Mouse (Mus musculus) ES-Bruce4 (cell line): ENCODE results near the gene Csmd2. TPM values are rescaled to one million over a fixed set of nuclear protein-coding genes. Genes with fewer than 3 reads are reported as not detected.

Source experiments
- H3K27ac ChIP-seq: 2 replicates; pipeline ENCODE4 v1.5.1; 2012; ENCODE audit warnings: low read length, inconsistent platforms; ENCODE audit not compliant: insufficient read depth
- H3K27me3 ChIP-seq: 2 replicates; pipeline ENCODE4 v1.6.1; 2012; ENCODE audit warnings: mild to moderate bottlenecking, low read length, inconsistent platforms; ENCODE audit not compliant: control insufficient read depth, poor library complexity, insufficient read depth, severe bottlenecking
- H3K36me3 ChIP-seq: 2 replicates; pipeline ENCODE4 v1.6.1; 2012; ENCODE audit warnings: inconsistent platforms, mild to moderate bottlenecking, low read length, moderate library complexity; ENCODE audit not compliant: control insufficient read depth, poor library complexity, insufficient read depth, severe bottlenecking
- H3K4me1 ChIP-seq: one replicate; pipeline ENCODE4 v1.8.1; 2011; ENCODE audit warnings: low read length; ENCODE audit not compliant: control insufficient read depth, insufficient read depth
- H3K4me3 ChIP-seq: 2 replicates; pipeline ENCODE4 v1.5.1; 2011; ENCODE audit warnings: low read depth, mild to moderate bottlenecking, low read length
- H3K9ac ChIP-seq: 2 replicates; pipeline ENCODE4 v1.6.1; 2012; ENCODE audit warnings: low read depth, mild to moderate bottlenecking, inconsistent platforms; ENCODE audit not compliant: poor library complexity, severe bottlenecking
- H3K9me3 ChIP-seq: replicated peaks from 2 replicates; pipeline ENCODE4 v1.6.1; 2012; ENCODE audit warnings: mild to moderate bottlenecking, low read length, inconsistent platforms; ENCODE audit not compliant: control insufficient read depth, poor library complexity, insufficient read depth, severe bottlenecking
- CTCF ChIP-seq: IDR thresholded peaks from one replicate; pipeline ENCODE4 v1.8.1; 2011; ENCODE audit warnings: low read depth, low read length
- EP300 ChIP-seq: IDR thresholded peaks from 2 replicates; pipeline ENCODE4 v1.6.1; 2011; ENCODE audit warnings: low read depth, low read length; ENCODE audit not compliant: insufficient read depth
- POLR2A ChIP-seq: IDR thresholded peaks from one replicate; pipeline ENCODE4 v1.8.1; 2011; ENCODE audit warnings: low read length; ENCODE audit not compliant: insufficient read depth
- polyA plus RNA-seq: library from polyadenylated mRNA; stranded (reverse); fragments of >200 nt; gene quantifications from 2 replicates; pipeline ENCODE4 v1.2.4, GENCODE M21; 2011; ENCODE audit warnings: low read depth; ENCODE audit not compliant: missing spikeins, insufficient read depth, insufficient read length

Csmd2 gene
- polyA plus RNA-seq, 1 experiment: 4.0 TPM

GRCm38 (mm10) chr4:128179581-128179980 lies 191.9 kb downstream of the Csmd2 start:
- Histone ChIP-seq H3K27me3 (no peaks in the 10 kb centered on the region), H3K4me1 (no peaks in the 10 kb centered on the region), H3K27ac (no peak overlapping the region), H3K9me3 (no peaks in the 10 kb centered on the region), H3K9ac (no peak overlapping the region), H3K36me3 (no peaks in the 10 kb centered on the region), H3K4me3 (no peak overlapping the region)
- no peak for TF ChIP-seq POLR2A
- TF ChIP-seq CTCF: no peak
- no peak for TF ChIP-seq EP300

GRCm38 (mm10) chr4:128184747-128185146 lies 197.1 kb downstream of the Csmd2 start:
- no peak overlapping the region for H3K4me3 ChIP-seq
- no peak overlapping the region for H3K9ac ChIP-seq
- no peaks in the 10 kb centered on the region for H3K4me1 ChIP-seq
- no peaks in the 10 kb centered on the region for H3K9me3 ChIP-seq
- no peaks in the 10 kb centered on the region for H3K36me3 ChIP-seq
- no peak for TF ChIP-seq CTCF
- no peak for TF ChIP-seq POLR2A
- no peak for TF ChIP-seq EP300
- H3K27ac ChIP-seq: no peak overlapping the region
- no peaks in the 10 kb centered on the region for H3K27me3 ChIP-seq

- Histone ChIP-seq H3K36me3 (no peaks in the 10 kb centered on the region), H3K4me3 (no peak overlapping the region), H3K27me3 (no peaks in the 10 kb centered on the region), H3K27ac (no peak overlapping the region), H3K9me3 (no peaks in the 10 kb centered on the region), H3K4me1 (no peaks in the 10 kb centered on the region), H3K9ac (no peak overlapping the region)
- no peak for TF ChIP-seq EP300
- TF ChIP-seq POLR2A: no peak
- TF ChIP-seq CTCF: no peak
These were observed 206.8 kb downstream of the Csmd2 start for GRCm38 (mm10) chr4:128194454-128194853.

GRCm38 (mm10) chr4:128217991-128218595 lies 230.4 kb downstream of the Csmd2 start:
- H3K9ac ChIP-seq: no peak overlapping the region

GRCm38 (mm10) chr4:128224453-128224852 lies 236.8 kb downstream of the Csmd2 start:
- Histone ChIP-seq H3K27ac (no peak overlapping the region), H3K4me3 (no peak overlapping the region), H3K9ac (no peak overlapping the region), H3K9me3 (no peaks in the 10 kb centered on the region), H3K27me3 (no peaks in the 10 kb centered on the region), H3K4me1 (no peaks in the 10 kb centered on the region), H3K36me3 (no peaks in the 10 kb centered on the region)
- no peak for TF ChIP-seq EP300
- TF ChIP-seq POLR2A: no peak
- no peak for TF ChIP-seq CTCF

More at GRCm38 (mm10) chr4:128217991-128218595, 230.4 kb downstream of the Csmd2 start:
- no peaks in the 10 kb centered on the region for H3K36me3 ChIP-seq
- H3K4me3 ChIP-seq: no peak overlapping the region
- no peak overlapping the region for H3K27ac ChIP-seq
- no peaks in the 10 kb centered on the region for H3K9me3 ChIP-seq
- TF ChIP-seq CTCF (no peak), POLR2A (no peak), EP300 (no peak)
- H3K4me1 ChIP-seq: no peaks in the 10 kb centered on the region
- H3K27me3 ChIP-seq: no peaks in the 10 kb centered on the region

GRCm38 (mm10) chr4:128227377-128228316 lies 240.0 kb downstream of the Csmd2 start:
- H3K27ac ChIP-seq: no peak overlapping the region

More at GRCm38 (mm10) chr4:128227377-128228316, 240.0 kb downstream of the Csmd2 start:
- Histone ChIP-seq H3K9ac (no peak overlapping the region), H3K27me3 (no peaks in the 10 kb centered on the region), H3K9me3 (no peaks in the 10 kb centered on the region), H3K4me3 (no peak overlapping the region), H3K4me1 (no peaks in the 10 kb centered on the region), H3K36me3 (no peaks in the 10 kb centered on the region)
- no peak for TF ChIP-seq POLR2A
- TF ChIP-seq CTCF: no peak
- TF ChIP-seq EP300: no peak
